Mouse (Mus musculus) forebrain, embryonic 13.5 days (tissue): ENCODE results near the gene Smim14. TPM values are rescaled to one million over a fixed set of nuclear protein-coding genes. Genes with fewer than 3 reads are reported as not detected.
"Not testable (repeated sequence)": the region's sequence is repeated elsewhere in the genome, so short reads cannot be mapped to it uniquely, and the experiment has no call there.

Experiments used
- ATAC-seq: fragments of 200-750 bp; cut with Nextera tagmentation; 2 replicates; pipeline ENCODE4 v1.8.0; 2017
- H3K27ac ChIP-seq: fragments of 300-500 bp; sonication (generic); 2 replicates; pipeline ENCODE4 v1.5.1; 2015; ENCODE audit warnings: inconsistent platforms, mild to moderate bottlenecking, moderate library complexity
- H3K27me3 ChIP-seq: fragments of 300-500 bp; sonication (generic); 2 replicates; pipeline ENCODE4 v1.6.1; 2015; ENCODE audit warnings: mild to moderate bottlenecking, inconsistent platforms
- H3K36me3 ChIP-seq: fragments of 300-500 bp; sonication (generic); 2 replicates; pipeline ENCODE4 v1.6.1; 2015; ENCODE audit warnings: mild to moderate bottlenecking, inconsistent platforms; ENCODE audit not compliant: poor library complexity, severe bottlenecking
- H3K4me1 ChIP-seq: fragments of 300-500 bp; sonication (generic); 2 replicates; pipeline ENCODE4 v1.6.1; 2015; ENCODE audit warnings: inconsistent platforms
- H3K4me2 ChIP-seq: fragments of 300-500 bp; sonication (generic); 2 replicates; pipeline ENCODE4 v1.6.1; 2015; ENCODE audit warnings: inconsistent platforms, mild to moderate bottlenecking, moderate library complexity
- H3K4me3 ChIP-seq: fragments of 300-500 bp; sonication (generic); 2 replicates; pipeline ENCODE4 v1.5.1; 2015; ENCODE audit warnings: mild to moderate bottlenecking, inconsistent platforms
- H3K9ac ChIP-seq: fragments of 300-500 bp; sonication (generic); 2 replicates; pipeline ENCODE4 v1.6.1; 2015; ENCODE audit warnings: mild to moderate bottlenecking, inconsistent platforms
- H3K9me3 ChIP-seq: fragments of 300-500 bp; sonication (generic); replicated peaks from 2 replicates; pipeline ENCODE4 v1.6.1; 2016; ENCODE audit warnings: inconsistent platforms
- WGBS: fragments of 180-500 bp; shearing (Covaris S2); methylation state at CpG from one replicate; pipeline ENCODE4 v1.1.7; 2015; 5-methylcytosine and 5-hydroxymethylcytosine counted together
- polyA plus RNA-seq: library from polyadenylated mRNA; unstranded; fragments of >200 nt; fragmentation: Nextera tagmentation; extraction: Ambion mirVana; gene quantifications from 2 replicates; pipeline ENCODE4 v1.2.1, GENCODE M21; 2015

Gene Smim14
- polyA plus RNA-seq, 1 experiment from 2014 or later, result 133 TPM

- WGBS, result 87% methylated on average over 4 of the region's 4 CpGs
- no peak overlapping the region for H3K4me3 ChIP-seq
- no peak overlapping the region for H3K4me2 ChIP-seq
- no peak overlapping the region for H3K27ac ChIP-seq
- H3K9ac ChIP-seq, result no peak overlapping the region
- 0 out of 2 replicates have a peak, but pooled peaks cover 3% of the 10 kb centered on the region for H3K36me3 ChIP-seq
- no peaks in the 10 kb centered on the region for H3K9me3 ChIP-seq
- no peak for ATAC-seq
- H3K27me3 ChIP-seq, result no peaks in the 10 kb centered on the region
- H3K4me1 ChIP-seq, result no peaks in the 10 kb centered on the region
Observed at GRCm38 (mm10) chr5:65480511-65480910, 56.5 kb downstream of the Smim14 start.

GRCm38 (mm10) chr5:65479681-65480445 is 57.1 kb downstream of the Smim14 start:
- Histone ChIP-seq H3K9ac (no peak overlapping the region), H3K4me3 (no peak overlapping the region), H3K4me1 (no peaks in the 10 kb centered on the region), H3K36me3 (0 out of 2 replicates have a peak, but pooled peaks cover 3% of the 10 kb centered on the region), H3K27ac (no peak overlapping the region), H3K4me2 (no peak overlapping the region), H3K27me3 (no peaks in the 10 kb centered on the region), H3K9me3 (no peaks in the 10 kb centered on the region)
- no peak for ATAC-seq
- WGBS, result 98% methylated on average over 9 of the region's 9 CpGs

- H3K4me3 ChIP-seq, result no peak overlapping the region
- no peak for ATAC-seq
- no peaks in the 10 kb centered on the region for H3K9me3 ChIP-seq
- H3K36me3 ChIP-seq, result no peaks in the 10 kb centered on the region
- H3K27ac ChIP-seq, result no peak overlapping the region
- H3K27me3 ChIP-seq, result no peaks in the 10 kb centered on the region
- WGBS, result 71% methylated on average over 4 of the region's 4 CpGs
- no peak overlapping the region for H3K4me2 ChIP-seq
- no peak overlapping the region for H3K9ac ChIP-seq
- no peaks in the 10 kb centered on the region for H3K4me1 ChIP-seq
Observed at GRCm38 (mm10) chr5:65478224-65478623, 58.8 kb downstream of the Smim14 start.

GRCm38 (mm10) chr5:65476739-65477138 is 60.2 kb downstream of the Smim14 start:
- H3K9me3 ChIP-seq, H3K4me1 ChIP-seq, H3K4me3 ChIP-seq, H3K9ac ChIP-seq, H3K4me2 ChIP-seq, H3K27me3 ChIP-seq, H3K27ac ChIP-seq, ATAC-seq, H3K36me3 ChIP-seq: not testable (repeated sequence)
- 96% methylated on average over 4 of the region's 4 CpGs for WGBS

- WGBS, result 91% methylated on average over 2 of the region's 2 CpGs
- Histone ChIP-seq H3K4me3 (no peak overlapping the region), H3K9ac (no peak overlapping the region), H3K27me3 (no peaks in the 10 kb centered on the region), H3K9me3 (no peaks in the 10 kb centered on the region), H3K4me1 (no peaks in the 10 kb centered on the region), H3K4me2 (no peak overlapping the region), H3K27ac (no peak overlapping the region), H3K36me3 (no peaks in the 10 kb centered on the region)
- ATAC-seq, result no peak
Observed at GRCm38 (mm10) chr5:65475806-65476205, 61.2 kb downstream of the Smim14 start.

GRCm38 (mm10) chr5:65469766-65470165 is 67.2 kb downstream of the Smim14 start:
- no peak overlapping the region for H3K27ac ChIP-seq
- no peak overlapping the region for H3K9ac ChIP-seq
- no peak overlapping the region for H3K4me3 ChIP-seq
- H3K4me1 ChIP-seq, result no peaks in the 10 kb centered on the region
- H3K36me3 ChIP-seq, result peaks cover 25% of the 10 kb centered on the region
- H3K27me3 ChIP-seq, result no peaks in the 10 kb centered on the region
- ATAC-seq, result no peak
- 0 out of 2 replicates have a peak, but pooled peaks cover 5% of the 10 kb centered on the region for H3K9me3 ChIP-seq
- 89% methylated on average over 6 of the region's 6 CpGs for WGBS
- no peak overlapping the region for H3K4me2 ChIP-seq

- H3K9ac ChIP-seq, result no peak overlapping the region
- no peak for ATAC-seq
- H3K4me3 ChIP-seq, result no peak overlapping the region
- WGBS, result 88% methylated on average over 3 of the region's 3 CpGs
- H3K4me2 ChIP-seq, result no peak overlapping the region
- no peaks in the 10 kb centered on the region for H3K27me3 ChIP-seq
- no peaks in the 10 kb centered on the region for H3K4me1 ChIP-seq
- H3K36me3 ChIP-seq, result peaks cover 25% of the 10 kb centered on the region
- 0 out of 2 replicates have a peak, but pooled peaks cover 5% of the 10 kb centered on the region for H3K9me3 ChIP-seq
- H3K27ac ChIP-seq, result no peak overlapping the region
Observed at GRCm38 (mm10) chr5:65466911-65467310, 70.1 kb downstream of the Smim14 start.

GRCm38 (mm10) chr5:65460361-65460760 is 76.6 kb downstream of the Smim14 start:
- 94% methylated on average over 14 of the region's 14 CpGs for WGBS
- H3K4me3 ChIP-seq, result no peak overlapping the region
- H3K4me1 ChIP-seq, result no peaks in the 10 kb centered on the region
- no peaks in the 10 kb centered on the region for H3K9me3 ChIP-seq
- H3K27ac ChIP-seq, result no peak overlapping the region
- peaks cover 9% of the 10 kb centered on the region; the same call in 1 of the 2 replicates for H3K36me3 ChIP-seq
- no peak overlapping the region for H3K9ac ChIP-seq
- no peak for ATAC-seq
- H3K27me3 ChIP-seq, result no peaks in the 10 kb centered on the region
- no peak overlapping the region for H3K4me2 ChIP-seq

- no peaks in the 10 kb centered on the region for H3K27me3 ChIP-seq
- H3K9ac ChIP-seq, result no peak overlapping the region
- no peak overlapping the region for H3K27ac ChIP-seq
- no peaks in the 10 kb centered on the region for H3K9me3 ChIP-seq
- no peaks in the 10 kb centered on the region for H3K4me1 ChIP-seq
- H3K4me2 ChIP-seq, result no peak overlapping the region
- peaks cover 9% of the 10 kb centered on the region; the same call in 1 of the 2 replicates for H3K36me3 ChIP-seq
- 90% methylated on average over 3 of the region's 3 CpGs for WGBS
- ATAC-seq, result no peak
- H3K4me3 ChIP-seq, result no peak overlapping the region
Observed at GRCm38 (mm10) chr5:65459454-65459853, 77.5 kb downstream of the Smim14 start.

GRCm38 (mm10) chr5:65457846-65458245 is 79.1 kb downstream of the Smim14 start:
- no peaks in the 10 kb centered on the region for H3K27me3 ChIP-seq
- no peak overlapping the region for H3K4me2 ChIP-seq
- H3K4me1 ChIP-seq, result no peaks in the 10 kb centered on the region
- peaks cover 9% of the 10 kb centered on the region; the same call in 1 of the 2 replicates for H3K36me3 ChIP-seq
- no peak overlapping the region for H3K9ac ChIP-seq
- no peak overlapping the region for H3K27ac ChIP-seq
- no peak overlapping the region for H3K4me3 ChIP-seq
- WGBS, result 71% methylated on average over 5 of the region's 5 CpGs
- no peaks in the 10 kb centered on the region for H3K9me3 ChIP-seq
- ATAC-seq, result no peak

GRCm38 (mm10) chr5:65457086-65457827 is 79.7 kb downstream of the Smim14 start:
- no peak for ATAC-seq

GRCm38 (mm10) chr5:65454771-65455170 is 82.2 kb downstream of the Smim14 start:
- no peaks in the 10 kb centered on the region for H3K4me1 ChIP-seq
- H3K9ac ChIP-seq, result no peak overlapping the region
- H3K27me3 ChIP-seq, result no peaks in the 10 kb centered on the region
- no peak for ATAC-seq
- H3K4me2 ChIP-seq, result no peak overlapping the region
- WGBS, result 76% methylated on average over 5 of the region's 5 CpGs
- H3K27ac ChIP-seq, result no peak overlapping the region
- no peaks in the 10 kb centered on the region for H3K9me3 ChIP-seq
- peaks cover 14% of the 10 kb centered on the region for H3K36me3 ChIP-seq
- H3K4me3 ChIP-seq, result no peak overlapping the region

More at GRCm38 (mm10) chr5:65457086-65457827, 79.7 kb downstream of the Smim14 start:
- WGBS, result 71% methylated on average over 7 of the region's 7 CpGs
- no peaks in the 10 kb centered on the region for H3K4me1 ChIP-seq
- no peak overlapping the region for H3K4me3 ChIP-seq
- no peaks in the 10 kb centered on the region for H3K9me3 ChIP-seq
- no peak overlapping the region for H3K4me2 ChIP-seq
- H3K27ac ChIP-seq, result no peak overlapping the region
- no peak overlapping the region for H3K9ac ChIP-seq
- H3K36me3 ChIP-seq, result peaks cover 15% of the 10 kb centered on the region; the same call in 1 of the 2 replicates
- H3K27me3 ChIP-seq, result no peaks in the 10 kb centered on the region
